Mouse (Mus musculus): ENCODE results near the gene Smtnl1. TPM values are rescaled to one million over a fixed set of nuclear protein-coding genes. Genes with fewer than 3 reads are reported as not detected.

Gene Smtnl1
- total and polyA plus RNA-seq, 3 experiments: 0.13 to 1.5 TPM; not detected in 1

DNA sequence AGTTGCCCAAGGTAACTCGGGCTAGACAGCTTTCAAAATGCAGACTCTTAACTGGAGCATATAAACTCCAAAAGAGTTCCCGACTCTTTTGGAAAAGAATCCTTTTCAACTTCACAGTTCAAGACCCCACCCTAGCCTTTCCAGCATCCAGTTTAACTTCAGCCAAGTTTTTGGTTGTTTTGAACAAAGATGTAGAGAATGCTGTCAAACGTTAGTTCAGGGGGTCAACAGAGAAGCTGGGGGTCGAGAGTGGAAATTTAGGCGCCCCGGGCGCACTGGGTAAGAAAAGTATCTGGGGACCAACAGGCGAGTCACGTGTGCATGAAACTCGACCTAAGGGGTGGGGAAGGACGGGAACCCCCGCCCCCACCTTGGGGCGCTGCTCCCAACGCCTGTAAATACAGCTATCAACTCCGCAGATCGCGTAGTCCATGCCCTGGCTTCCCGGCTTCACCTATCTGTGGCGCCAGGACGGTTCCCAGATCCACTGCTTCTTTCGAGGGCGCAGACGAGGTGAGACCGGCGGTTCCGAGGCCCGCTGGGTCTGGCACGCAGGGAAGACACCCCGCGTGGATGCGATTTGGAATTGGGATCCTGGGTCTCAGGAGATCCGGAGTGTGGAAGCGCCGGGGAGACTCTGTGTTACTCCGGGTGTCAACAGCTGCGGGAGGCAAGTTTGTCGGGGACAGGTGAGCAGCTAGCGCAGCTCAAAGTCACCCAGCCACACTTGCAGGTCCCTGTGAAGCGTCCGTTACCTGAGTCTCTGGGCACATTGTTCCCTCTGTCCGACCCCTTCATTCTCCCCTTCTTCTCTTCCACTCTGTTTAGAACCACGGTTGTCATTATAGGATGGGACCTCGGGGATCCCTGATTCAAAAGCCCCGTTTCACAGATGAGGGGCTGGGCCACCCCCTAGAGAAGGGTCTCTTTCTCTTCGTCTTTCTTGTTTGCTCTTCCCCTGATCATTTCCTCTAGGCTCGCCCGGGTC is 16.8 kb upstream of the Smtnl1 start:
- Histone ChIP-seq H3K4me1 (ENCODE audit: control insufficient read depth in 1 of 2, insufficient read depth in 2 of 2) (peaks cover 18 to 30% of the 10 kb centered on the region in 2 experiments), H3K36me3 (replicated peaks in 1 of 2; ENCODE audit: control insufficient read depth in 1 of 2, insufficient read depth in 1 of 2, low read length in 1 of 2) (no peaks in the 10 kb centered on the region), H3K79me2 (replicated peaks; ENCODE audit: control insufficient read depth, extremely low read depth, insufficient read depth, poor library complexity, severe bottlenecking) (no peaks in the 10 kb centered on the region), H3K27me3 (replicated peaks) (no peaks in the 10 kb centered on the region), H3K4me2 (ENCODE audit: insufficient read depth, low read depth, poor library complexity, severe bottlenecking) (peak overlapping the region; percentile 27), H3K27ac (ENCODE audit: insufficient read depth, low read depth) (no peak overlapping the region), H3K4me3 (replicated peaks in 1 of 3; ENCODE audit: low read depth in 2 of 3, low read length in 2 of 3, poor library complexity in 1 of 3) (peak overlapping the region in 2 of 3 experiments; percentile 20 to 56), H3K9ac (ENCODE audit: insufficient read depth, low read depth) (no peak overlapping the region; the same call in 1 of the 2 replicates), H3K9me3 (replicated peaks; ENCODE audit: low read length) (peaks cover 7% of the 10 kb centered on the region)
- peak; percentile 51 for TF ChIP-seq USF1 (IDR thresholded peaks at IDR 0.05; ENCODE audit: low read depth, low read length)
- no peak for TF ChIP-seq TCF12 (IDR thresholded peaks at IDR 0.05; ENCODE audit: low read depth, low read length)
- dilution Hi-C loops (cut with MboI; ENCODE audit: extremely low pct_ligation_motif_present, extremely low pct_unique_long_range_greater_than_20kb, low sequenced_read_pairs) (no loop called here), in situ Hi-C loops (cut with MboI; ENCODE audit: low pct_ligation_motif_present, low pct_unique_long_range_greater_than_20kb, low sequenced_read_pairs) (no loop called here)
- DNase-seq (ENCODE audit: extremely low read depth): no peak

DNA sequence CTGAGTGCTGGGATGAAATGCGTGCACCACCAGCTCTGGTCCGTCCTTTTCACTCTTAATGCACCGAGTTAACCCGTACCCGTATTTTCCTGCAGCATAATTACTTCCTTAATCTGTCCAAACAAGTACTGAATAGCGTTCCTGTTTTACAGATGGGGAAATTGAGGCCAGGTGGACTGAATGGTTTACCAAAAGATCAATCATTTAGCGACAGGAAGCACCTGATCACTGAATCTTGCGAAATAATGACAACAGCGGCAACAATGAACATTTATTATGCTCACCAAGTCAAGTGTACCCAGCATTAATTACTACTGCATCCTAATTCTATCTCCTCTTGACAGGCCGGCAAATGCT is 16.1 kb upstream of the Smtnl1 start, which contains the start of gene Slc43a1:
TSS of gene Slc43a1 (plus strand) at position 258 of the 357 bp plus-strand sequence.
- dilution Hi-C loops (cut with MboI; ENCODE audit: extremely low pct_ligation_motif_present, extremely low pct_unique_long_range_greater_than_20kb, low sequenced_read_pairs): no loop called here
- Histone ChIP-seq H3K4me1 (ENCODE audit: control insufficient read depth in 1 of 2, insufficient read depth in 2 of 2) (peaks cover 16 to 27% of the 10 kb centered on the region in 2 experiments), H3K27me3 (replicated peaks) (no peaks in the 10 kb centered on the region), H3K9ac (ENCODE audit: insufficient read depth, low read depth) (no peak within 1 kb of the TSS; the same call in 1 of the 2 replicates), H3K79me2 (replicated peaks; ENCODE audit: control insufficient read depth, extremely low read depth, insufficient read depth, poor library complexity, severe bottlenecking) (no peaks in the 10 kb centered on the region), H3K9me3 (replicated peaks; ENCODE audit: low read length) (peaks cover 7% of the 10 kb centered on the region), H3K36me3 (replicated peaks in 1 of 2; ENCODE audit: control insufficient read depth in 1 of 2, insufficient read depth in 1 of 2, low read length in 1 of 2) (peaks cover 0 to 2% of the 10 kb centered on the region in 2 experiments), H3K4me2 (ENCODE audit: insufficient read depth, low read depth, poor library complexity, severe bottlenecking) (peak within 1 kb of the TSS; percentile 70), H3K27ac (ENCODE audit: insufficient read depth, low read depth) (no peak within 1 kb of the TSS), H3K4me3 (replicated peaks in 1 of 3; ENCODE audit: low read depth in 2 of 3, low read length in 2 of 3, poor library complexity in 1 of 3) (peak within 1 kb of the TSS in 2 of 3 experiments; percentile 20 to 56)
- in situ Hi-C loops (cut with MboI; ENCODE audit: low pct_ligation_motif_present, low pct_unique_long_range_greater_than_20kb, low sequenced_read_pairs): no loop called here
- no peak for DNase-seq (ENCODE audit: extremely low read depth)
- TF ChIP-seq EP300 (IDR thresholded peaks at IDR 0.05; ENCODE audit: low read length) (0 out of 2 replicates have a peak, but pooled peaks have one; percentile 12), MXI1 (IDR thresholded peaks at IDR 0.05; ENCODE audit: low read depth, low read length) (no peak)

DNA sequence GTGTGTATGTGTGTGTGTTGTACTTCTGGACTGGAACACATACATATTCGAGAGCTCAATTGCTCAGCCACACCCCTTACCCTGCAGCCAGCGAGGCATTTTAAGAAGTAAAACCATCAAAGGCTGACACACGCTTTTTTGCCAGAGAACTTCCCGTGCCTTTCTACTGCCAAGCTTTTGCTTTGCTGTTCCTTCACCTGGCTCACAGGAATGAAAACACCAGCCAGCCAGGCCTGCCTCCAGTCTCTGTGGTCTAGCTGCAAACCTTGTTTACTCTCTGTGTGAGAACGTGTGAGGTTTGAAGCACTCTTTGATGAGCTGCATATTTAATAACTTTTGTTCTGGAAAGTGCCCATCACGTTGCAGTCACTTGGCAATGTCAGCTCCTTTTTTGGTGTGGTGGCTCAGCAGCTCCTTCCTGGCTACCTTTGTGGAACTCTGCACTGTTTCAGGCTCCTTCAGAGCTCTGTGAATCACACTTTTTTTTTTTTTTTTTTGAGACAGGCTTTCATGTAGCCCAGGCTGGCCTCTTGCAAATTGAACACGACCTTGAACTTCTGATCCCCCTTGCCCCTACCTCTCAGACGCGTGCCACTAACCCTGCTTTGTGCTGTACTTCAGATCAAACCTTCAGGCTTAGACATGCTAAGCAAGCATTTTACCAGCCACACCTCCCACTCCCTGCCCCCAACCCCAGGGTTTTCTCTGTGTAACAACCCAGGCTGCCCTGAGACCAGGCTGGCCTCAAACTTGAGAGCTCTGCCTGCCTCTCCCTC is 15.6 kb upstream of the Smtnl1 start:
- no peak overlapping the region for H3K27ac ChIP-seq (ENCODE audit: insufficient read depth, low read depth)
- no peak for DNase-seq (ENCODE audit: extremely low read depth)
- peaks cover 0 to 3% of the 10 kb centered on the region in 2 experiments for H3K36me3 ChIP-seq (replicated peaks in 1 of 2; ENCODE audit: control insufficient read depth in 1 of 2, insufficient read depth in 1 of 2, low read length in 1 of 2)
- H3K9me3 ChIP-seq (replicated peaks; ENCODE audit: low read length): peaks cover 7% of the 10 kb centered on the region
- in situ Hi-C loops (cut with MboI; ENCODE audit: low pct_ligation_motif_present, low pct_unique_long_range_greater_than_20kb, low sequenced_read_pairs) (no loop called here), dilution Hi-C loops (cut with MboI; ENCODE audit: extremely low pct_ligation_motif_present, extremely low pct_unique_long_range_greater_than_20kb, low sequenced_read_pairs) (no loop called here)
- H3K9ac ChIP-seq (ENCODE audit: insufficient read depth, low read depth): no peak overlapping the region
- H3K79me2 ChIP-seq (replicated peaks; ENCODE audit: control insufficient read depth, extremely low read depth, insufficient read depth, poor library complexity, severe bottlenecking): no peaks in the 10 kb centered on the region
- peaks cover 16 to 27% of the 10 kb centered on the region in 2 experiments for H3K4me1 ChIP-seq (ENCODE audit: control insufficient read depth in 1 of 2, insufficient read depth in 2 of 2)
- peak overlapping the region; percentile 70; the same call in 1 of the 2 replicates for H3K4me2 ChIP-seq (ENCODE audit: insufficient read depth, low read depth, poor library complexity, severe bottlenecking)
- H3K4me3 ChIP-seq (replicated peaks in 1 of 3; ENCODE audit: low read depth in 2 of 3, low read length in 2 of 3, poor library complexity in 1 of 3): peak overlapping the region in 1 of 3 experiments; percentile 33
- TF ChIP-seq BHLHE40 (IDR thresholded peaks at IDR 0.05; ENCODE audit: low read depth, low read length) (peak; percentile 40; the same call in 1 of the 2 replicates), NRF1 (IDR thresholded peaks at IDR 0.05; ENCODE audit: low read depth, low read length) (no peak), SMC3 (IDR thresholded peaks at IDR 0.05; ENCODE audit: low read depth, low read length) (no peak), MXI1 (IDR thresholded peaks at IDR 0.05; ENCODE audit: low read depth, low read length) (0 out of 2 replicates have a peak, but pooled peaks have one; percentile 2), ZNF384 (IDR thresholded peaks at IDR 0.05; ENCODE audit: low read depth, low read length) (peak; percentile 25; the same call in 1 of the 2 replicates)
- no peaks in the 10 kb centered on the region for H3K27me3 ChIP-seq (replicated peaks)

All from CH12.LX (cell line).